Mouse (Mus musculus) mature B cell (primary cell): ENCODE data around the gene H2-Ob.

ENCODE experiments used
- in situ Hi-C: fragments of 300-500 bp; cut with MboI; formaldehyde crosslinking; loops from 2 replicates; pipeline ENCODE4 v1.14.3; 2019

H2-Ob gene

GRCm38 (mm10) chr17:34240366-34240765, 1.7 kb downstream of the H2-Ob start:
- in situ Hi-C loops, result loop anchor here (10.0 kb wide), 1 partner anchor 114 kb away; the partner anchor contains the start of gene Btnl2

DNA sequence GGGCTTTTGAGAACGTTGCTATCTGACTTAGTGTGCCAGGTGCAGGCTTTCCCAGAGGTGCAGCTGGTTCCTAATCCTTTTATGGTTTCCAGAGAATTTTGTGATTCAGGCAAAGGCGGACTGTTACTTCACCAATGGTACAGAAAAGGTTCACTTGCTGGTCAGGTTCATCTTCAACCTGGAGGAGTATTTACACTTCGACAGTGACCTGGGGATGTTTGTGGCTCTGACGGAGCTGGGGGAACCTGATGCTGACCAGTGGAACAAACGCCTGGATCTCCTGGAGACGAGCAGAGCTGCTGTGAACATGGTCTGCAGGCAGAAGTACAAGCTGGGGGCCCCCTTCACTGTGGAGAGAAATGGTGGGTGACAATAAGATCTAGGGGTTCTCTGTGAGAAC, 2.2 kb downstream of the H2-Ob start:
- in situ Hi-C loops, result loop anchor here (10.0 kb wide), 1 partner anchor 114 kb away; the partner anchor contains the start of gene Btnl2

DNA sequence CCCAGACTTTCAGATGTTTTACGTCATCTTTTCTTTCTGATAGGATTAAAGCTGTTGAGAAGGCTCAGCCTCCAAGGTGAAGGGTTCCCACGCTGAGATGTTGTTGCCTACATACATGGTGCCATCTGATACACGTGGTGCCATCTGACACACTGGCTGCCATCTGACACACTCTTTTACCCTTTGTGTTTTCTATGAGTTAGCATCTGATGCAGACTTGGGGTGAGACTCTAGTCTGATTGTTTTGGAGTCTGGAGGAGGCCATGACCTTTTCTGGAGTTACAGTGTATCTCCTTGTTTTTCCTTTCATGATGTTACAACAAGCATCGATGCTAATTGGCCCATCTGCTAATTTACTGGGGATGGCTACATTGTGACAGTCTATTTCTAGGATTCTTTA, 6.0 kb downstream of the H2-Ob start:
- in situ Hi-C loops, result loop anchor here (10.0 kb wide), 1 partner anchor 110 kb away; the partner anchor contains the start of gene Btnl2

GRCm38 (mm10) chr17:34247047-34247446, 8.3 kb downstream of the H2-Ob start:
- in situ Hi-C loops, result loop anchor here (10.0 kb wide), 1 partner anchor 108 kb away; the partner anchor contains the start of gene Btnl2

GRCm38 (mm10) chr17:34248764-34249163, 10.1 kb downstream of the H2-Ob start:
- in situ Hi-C loops, result loop anchor here (10.0 kb wide), 1 partner anchor 106 kb away; the partner anchor contains the start of gene Btnl2

GRCm38 (mm10) chr17:34249361-34249760, 10.7 kb downstream of the H2-Ob start:
- in situ Hi-C loops, result loop anchor here (10.0 kb wide), 1 partner anchor 105 kb away; the partner anchor contains the start of gene Btnl2

GRCm38 (mm10) chr17:34249878-34250277, 11.2 kb downstream of the H2-Ob start:
- in situ Hi-C loops, result loop anchor here (10.0 kb wide), 1 partner anchor 105 kb away; the partner anchor contains the start of gene Btnl2

- in situ Hi-C loops, result no loop called here
Measured at GRCm38 (mm10) chr17:34251666-34252065, 13.0 kb downstream of the H2-Ob start.

- in situ Hi-C loops, result no loop called here
Measured at GRCm38 (mm10) chr17:34256501-34256900, 17.8 kb downstream of the H2-Ob start.

GRCm38 (mm10) chr17:34257594-34258375, 19.1 kb downstream of the H2-Ob start, which contains the start of gene H2-Ab1:
TSS of gene H2-Ab1 (plus strand) at chr17:34257689.
- in situ Hi-C loops, result no loop called here

DNA sequence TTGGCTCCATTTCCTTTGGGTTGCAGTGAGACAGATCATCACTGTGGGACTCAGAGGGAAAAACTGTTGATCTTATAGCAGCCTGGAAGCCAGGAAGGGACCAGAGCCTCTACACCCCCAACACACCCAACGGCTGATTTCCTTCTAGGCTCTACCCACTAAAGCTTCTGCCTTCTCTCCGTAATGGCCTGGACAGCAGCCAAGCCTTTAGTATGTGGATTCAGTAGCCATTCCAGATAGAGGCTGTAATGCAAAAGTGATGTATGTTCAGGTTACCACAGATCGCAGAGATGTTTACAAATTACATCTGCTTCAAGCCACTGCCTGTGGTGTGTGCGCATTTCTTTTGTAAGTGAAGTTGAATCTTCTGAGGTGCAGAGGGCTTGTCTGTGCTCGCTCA, 21.8 kb downstream of the H2-Ob start:
- in situ Hi-C loops, result no loop called here

DNA sequence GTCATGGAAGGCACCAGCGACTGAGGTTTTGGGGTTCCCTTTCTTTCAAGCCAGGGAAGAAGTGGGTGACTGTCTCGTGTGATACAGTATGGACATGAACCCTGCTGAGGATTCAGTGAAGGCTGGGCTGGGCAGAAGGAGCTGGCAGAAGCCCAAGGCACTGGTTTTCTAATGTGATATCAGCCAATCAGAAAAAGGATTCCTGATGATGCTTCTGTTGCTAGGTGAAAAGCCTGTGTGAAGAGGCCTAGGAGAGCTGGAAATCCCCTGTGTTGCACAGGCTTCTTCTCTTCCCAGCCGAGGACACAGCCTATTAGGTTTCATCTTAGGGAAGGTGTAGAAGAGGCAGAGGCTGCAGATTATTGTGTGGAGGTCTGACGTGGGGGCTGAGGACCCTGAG, 22.8 kb downstream of the H2-Ob start:
- in situ Hi-C loops, result no loop called here

- in situ Hi-C loops, result no loop called here
Measured at GRCm38 (mm10) chr17:34263068-34263467, 24.4 kb downstream of the H2-Ob start.

DNA sequence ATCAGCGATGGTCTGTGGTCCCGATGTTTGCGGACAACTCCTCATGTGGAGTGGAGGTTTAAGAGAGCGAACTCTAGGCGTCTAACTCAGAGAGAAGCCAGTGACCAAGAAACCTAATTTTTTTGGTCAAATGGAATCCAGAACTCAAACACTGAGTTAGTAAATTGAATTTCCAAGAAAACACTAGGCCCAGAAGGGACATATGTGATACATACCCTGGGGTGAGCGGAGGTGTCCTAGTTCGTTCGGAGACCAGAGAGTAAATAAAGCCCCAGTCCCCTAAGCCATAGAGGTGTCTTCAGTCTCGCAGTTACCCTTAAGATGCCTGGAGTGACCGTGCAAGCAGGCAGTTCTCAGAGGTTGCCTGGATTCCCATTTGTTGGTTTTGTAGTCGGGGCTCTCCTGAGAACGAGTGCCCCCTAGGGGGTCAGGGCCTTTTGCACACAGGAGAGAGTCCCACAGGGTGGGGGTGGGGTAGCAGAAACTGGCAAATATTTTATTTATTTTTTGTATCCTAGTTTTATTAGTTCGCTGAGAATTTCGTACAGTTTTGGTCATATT, 25.2 kb downstream of the H2-Ob start:
- in situ Hi-C loops, result no loop called here

DNA sequence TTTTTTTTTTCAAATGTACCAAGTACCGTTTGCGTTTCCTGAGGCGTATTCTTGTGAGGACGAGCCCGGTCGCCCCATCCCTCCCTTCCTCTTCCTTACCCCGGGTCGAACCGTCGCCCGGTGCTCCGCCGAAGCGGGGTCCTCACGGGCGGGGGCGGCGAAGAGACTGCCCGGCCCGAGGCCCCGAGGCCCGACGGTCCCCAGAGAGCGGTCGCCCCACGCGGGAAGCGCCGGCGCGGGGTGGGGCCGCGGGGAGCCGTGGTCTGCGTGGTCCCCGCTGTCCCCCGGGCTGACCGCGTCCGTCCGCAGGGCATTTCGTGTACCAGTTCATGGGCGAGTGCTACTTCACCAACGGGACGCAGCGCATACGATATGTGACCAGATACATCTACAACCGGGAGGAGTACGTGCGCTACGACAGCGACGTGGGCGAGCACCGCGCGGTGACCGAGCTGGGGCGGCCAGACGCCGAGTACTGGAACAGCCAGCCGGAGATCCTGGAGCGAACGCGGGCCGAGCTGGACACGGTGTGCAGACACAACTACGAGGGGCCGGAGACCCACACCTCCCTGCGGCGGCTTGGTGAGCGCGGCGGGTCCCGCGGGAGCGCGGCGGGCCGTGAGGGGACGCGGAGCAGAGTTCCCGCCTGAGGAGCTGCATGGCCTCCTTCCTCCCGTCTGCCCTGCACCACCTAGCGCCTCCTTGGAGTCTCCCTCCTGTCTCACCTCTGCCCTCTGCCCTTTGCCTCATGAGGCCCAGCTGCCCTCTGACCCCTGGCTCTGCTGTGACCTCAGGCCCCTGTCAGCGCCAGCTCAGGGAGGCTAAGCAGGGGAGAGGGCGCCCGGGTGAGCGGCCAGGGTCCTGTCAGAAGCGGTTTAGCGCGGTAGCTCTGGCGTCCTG, 26.0 kb downstream of the H2-Ob start:
- in situ Hi-C loops, result no loop called here

DNA sequence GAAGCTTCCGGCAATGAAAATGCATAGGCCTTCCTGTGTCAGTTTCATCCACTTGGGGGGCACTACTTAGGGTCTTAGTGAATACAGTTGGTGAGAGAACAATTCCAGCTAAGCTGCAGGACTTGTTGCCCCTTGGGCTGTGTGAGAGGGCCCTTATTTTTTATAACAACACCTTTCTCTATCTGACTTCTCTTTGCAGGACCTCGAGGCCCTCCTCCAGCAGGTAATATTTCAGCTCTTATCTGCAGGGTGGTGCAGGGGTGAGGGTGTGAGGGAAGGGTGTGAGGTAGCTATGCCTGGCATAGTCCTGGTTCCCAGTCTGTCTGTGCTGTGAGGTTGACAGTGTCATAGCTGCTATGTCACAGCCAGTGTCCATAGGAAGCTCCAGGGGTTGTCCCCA, 29.6 kb downstream of the H2-Ob start:
- in situ Hi-C loops, result no loop called here

GRCm38 (mm10) chr17:34268748-34269147, 30.0 kb downstream of the H2-Ob start:
- in situ Hi-C loops, result no loop called here

GRCm38 (mm10) chr17:34269817-34270216, 31.1 kb downstream of the H2-Ob start:
- in situ Hi-C loops, result no loop called here

DNA sequence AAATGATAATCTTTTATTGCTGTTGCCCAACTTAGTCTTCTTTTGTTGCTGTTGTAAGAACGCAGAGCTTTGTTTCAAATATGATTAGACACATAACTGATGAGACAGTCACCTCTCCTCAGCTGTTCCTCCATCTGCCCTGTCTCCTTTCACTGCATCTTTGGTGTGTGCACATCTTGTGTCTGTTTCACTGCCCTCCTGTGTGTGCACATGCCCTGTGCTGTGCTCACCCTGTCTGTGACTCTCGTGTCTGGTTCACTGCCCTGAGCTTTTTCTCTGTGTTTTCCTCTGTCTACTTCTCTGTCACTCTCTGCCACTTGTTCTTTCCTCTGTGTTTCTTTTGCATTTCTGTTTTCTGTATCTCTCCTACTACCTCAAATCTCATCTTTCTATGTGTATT, 31.5 kb downstream of the H2-Ob start:
- in situ Hi-C loops, result no loop called here

- in situ Hi-C loops, result no loop called here
Measured at GRCm38 (mm10) chr17:34270940-34271339, 32.2 kb downstream of the H2-Ob start.

GRCm38 (mm10) chr17:34272102-34272501, 33.4 kb downstream of the H2-Ob start:
- in situ Hi-C loops, result no loop called here

DNA sequence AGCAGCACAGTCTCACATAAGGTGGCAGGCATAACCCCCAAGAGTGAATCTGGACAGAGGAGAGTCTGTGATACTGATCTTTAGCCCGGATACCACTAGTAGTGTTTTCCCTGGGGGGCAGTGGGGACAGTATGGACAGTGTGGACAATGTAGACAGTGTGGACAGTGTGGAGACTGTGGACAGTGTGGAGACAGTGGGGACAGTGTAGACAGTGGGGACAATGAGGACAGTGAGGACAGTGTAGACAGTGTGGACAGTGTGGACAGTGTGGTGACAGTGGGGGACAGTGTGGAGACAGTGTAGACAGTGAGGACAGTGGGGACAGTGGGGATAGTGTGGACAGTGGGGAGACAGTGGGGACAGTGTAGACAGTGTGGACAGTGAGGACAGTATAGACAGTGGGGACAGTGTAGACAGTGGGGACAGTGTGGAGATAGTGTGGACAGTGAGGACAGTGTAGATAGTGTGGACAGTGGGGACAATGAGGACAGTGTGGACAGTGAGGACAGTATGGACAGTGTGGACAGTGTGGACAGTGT, 41.9 kb downstream of the H2-Ob start:
- in situ Hi-C loops, result no loop called here
